Mouse (Mus musculus) cerebellum, postnatal 25 days (tissue): ENCODE results near the gene Rtp4.
A peak's percentile ranks its signal among the peaks of the same experiment; 100 is the strongest.

Experiments used
- DNase-seq, 2 experiments: peaks; one replicate each; pipeline ENCODE4 v3.0.0; 2021; ENCODE audit warnings: mixed read lengths in 2 of 2

The Rtp4 gene

DNA sequence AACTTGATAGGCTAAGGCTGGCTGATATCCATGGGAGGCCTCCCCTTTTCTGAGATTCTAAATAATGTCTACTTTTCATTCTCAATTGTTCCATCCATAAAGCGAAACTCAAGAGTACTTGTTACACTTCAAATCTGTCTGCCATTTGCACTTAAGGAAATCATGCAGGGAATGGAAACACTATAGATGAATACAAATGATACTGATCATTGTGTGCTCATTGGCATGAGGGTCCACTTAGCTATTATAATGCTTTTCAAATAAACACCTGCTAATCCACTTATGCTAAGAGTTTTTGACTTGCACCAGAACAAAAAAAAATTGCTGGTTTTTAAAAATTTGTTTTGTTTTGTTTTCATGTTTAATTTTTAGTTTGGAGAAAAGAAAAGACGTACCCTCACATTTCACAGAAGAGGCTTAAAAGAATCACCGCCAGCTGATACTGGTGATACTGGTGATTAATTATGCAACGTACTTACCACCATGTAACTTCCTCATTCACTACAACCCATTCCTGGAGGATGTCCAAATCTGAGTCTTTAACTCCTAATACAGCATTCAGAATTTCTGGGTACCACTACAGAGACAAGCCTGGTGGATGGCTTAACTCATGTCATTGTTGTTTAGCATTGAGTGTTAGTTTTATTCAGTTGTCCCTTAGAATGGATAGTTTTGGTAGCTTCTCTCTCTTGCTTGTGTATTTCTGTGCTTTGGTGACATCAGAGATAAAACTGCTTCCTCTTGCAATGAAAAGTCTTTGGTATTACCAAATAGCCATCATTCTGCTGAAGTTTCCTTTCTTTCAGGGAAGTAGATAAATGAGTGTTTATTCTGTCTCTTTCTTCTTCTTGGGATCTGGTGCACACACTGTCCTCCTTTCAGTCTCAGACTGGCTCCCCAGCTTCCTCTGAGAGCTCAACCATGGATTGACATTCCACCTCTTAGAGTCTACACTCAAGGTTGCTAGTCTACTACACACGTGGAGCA is 71.3 kb downstream of the Rtp4 start:
- DNase-seq, result no peak

DNA sequence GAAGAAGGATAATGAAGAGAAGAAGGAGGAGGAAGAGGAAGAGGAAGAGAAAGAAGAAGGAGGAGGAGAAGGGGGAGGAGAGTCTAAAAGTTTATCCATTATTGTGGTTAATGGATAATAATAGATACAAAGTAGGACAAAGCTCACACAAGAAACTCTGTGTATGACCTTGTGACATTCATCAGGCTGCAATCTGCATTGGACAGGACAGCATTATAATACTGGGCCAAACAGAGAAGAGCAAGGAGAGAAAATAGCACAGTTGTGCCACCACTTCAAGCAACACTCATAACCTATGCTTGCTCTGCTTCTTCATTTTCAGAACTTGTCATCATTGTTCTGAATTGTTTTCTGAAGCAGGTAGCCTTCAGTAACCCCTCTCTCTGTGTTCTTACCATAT is 72.4 kb downstream of the Rtp4 start:
- DNase-seq, result no peak

- no peak for DNase-seq
Measured at GRCm38 (mm10) chr16:23596696-23597095, 76.6 kb downstream of the Rtp4 start.

- DNase-seq, result no peak
Measured at GRCm38 (mm10) chr16:23597968-23598367, 77.9 kb downstream of the Rtp4 start.

DNA sequence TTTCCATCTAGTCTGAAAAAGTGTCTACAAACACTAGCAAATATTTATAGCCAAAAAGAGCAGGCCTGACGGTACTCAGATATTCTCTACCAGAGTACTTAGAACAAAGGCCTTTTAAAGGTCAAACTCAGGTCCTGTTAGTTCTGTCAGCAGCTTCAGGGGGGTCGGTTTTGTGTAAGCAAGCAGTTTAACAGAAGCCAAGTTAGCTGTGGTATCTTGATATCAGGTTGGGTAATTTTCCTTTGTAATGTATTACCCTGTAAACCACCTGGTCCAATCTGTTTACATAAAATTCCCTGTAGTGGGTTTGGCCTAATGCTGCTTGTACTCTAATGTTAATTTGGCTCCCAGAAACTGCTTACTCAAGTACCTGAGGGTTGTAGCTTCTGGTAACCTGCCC is 86.1 kb downstream of the Rtp4 start:
- DNase-seq, result no peak

GRCm38 (mm10) chr16:23606651-23607050 is 86.6 kb downstream of the Rtp4 start:
- no peak for DNase-seq

GRCm38 (mm10) chr16:23607911-23608410 is 87.9 kb downstream of the Rtp4 start:
- peak in 1 of 2 experiments; percentile 40 for DNase-seq

DNA sequence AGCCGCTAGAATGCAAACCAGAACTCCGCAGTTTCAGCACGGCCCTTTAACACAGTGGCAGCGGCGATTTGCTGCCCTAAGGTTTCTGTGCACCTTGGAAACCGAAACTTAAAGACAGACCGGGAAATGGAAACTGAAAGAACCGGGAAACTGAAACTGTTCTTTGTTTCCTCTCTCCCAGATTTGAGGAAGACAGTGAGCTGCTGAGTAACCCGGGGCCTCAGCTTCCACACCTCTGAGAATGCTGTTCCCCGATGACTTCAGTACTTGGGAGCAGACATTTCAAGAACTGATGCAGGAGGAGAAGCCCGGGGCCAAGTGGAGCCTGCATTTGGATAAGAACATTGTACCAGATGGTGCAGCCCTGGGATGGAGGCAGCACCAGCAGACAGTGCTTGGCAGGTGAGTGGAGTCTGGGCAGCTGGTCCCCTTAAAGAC is 89.7 kb downstream of the Rtp4 start:
- DNase-seq, result peak; percentile 57 to 68

DNA sequence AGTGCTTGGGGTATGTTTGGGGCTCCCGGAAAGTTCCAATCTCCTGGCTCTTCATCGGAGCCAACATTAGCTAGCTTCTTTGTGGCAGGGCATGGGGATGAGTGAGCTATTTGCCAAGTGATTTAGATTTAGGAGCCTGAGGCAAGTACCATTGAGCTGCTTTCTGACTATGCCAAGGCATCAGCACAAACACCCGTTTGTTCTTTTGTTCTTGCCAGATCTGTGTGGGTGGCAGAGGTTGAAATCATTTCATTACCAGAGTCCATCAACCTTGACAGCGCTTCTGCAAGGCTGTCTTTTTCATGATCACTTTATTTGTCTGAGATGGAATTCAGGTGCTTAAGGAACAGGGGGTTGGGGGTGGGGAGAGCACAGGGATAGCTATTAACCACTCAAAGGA is 104.1 kb downstream of the Rtp4 start:
- DNase-seq, result no peak

- DNase-seq, result no peak
Measured at GRCm38 (mm10) chr16:23631531-23631930, 111.4 kb downstream of the Rtp4 start.

GRCm38 (mm10) chr16:23632681-23633080 is 112.6 kb downstream of the Rtp4 start:
- DNase-seq, result no peak

DNA sequence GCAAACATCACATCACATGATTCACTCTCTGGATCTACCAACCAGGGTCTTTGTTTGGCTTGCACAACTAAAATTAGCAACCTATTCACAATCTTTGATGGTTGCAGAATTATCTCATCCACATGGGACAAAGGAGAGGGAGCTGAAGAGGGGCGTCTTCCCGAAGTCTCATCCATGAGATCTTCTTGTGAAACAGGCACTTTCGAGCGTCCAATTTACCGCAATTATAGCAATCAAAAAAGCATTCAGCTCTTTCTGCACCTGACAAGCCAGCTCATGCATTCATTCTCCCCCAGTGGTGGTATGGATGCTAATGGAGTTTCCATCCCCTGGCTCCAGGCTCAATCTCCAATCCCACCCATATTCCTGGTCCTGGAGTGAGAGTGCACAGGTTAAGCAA is 132.9 kb downstream of the Rtp4 start:
- no peak for DNase-seq

DNA sequence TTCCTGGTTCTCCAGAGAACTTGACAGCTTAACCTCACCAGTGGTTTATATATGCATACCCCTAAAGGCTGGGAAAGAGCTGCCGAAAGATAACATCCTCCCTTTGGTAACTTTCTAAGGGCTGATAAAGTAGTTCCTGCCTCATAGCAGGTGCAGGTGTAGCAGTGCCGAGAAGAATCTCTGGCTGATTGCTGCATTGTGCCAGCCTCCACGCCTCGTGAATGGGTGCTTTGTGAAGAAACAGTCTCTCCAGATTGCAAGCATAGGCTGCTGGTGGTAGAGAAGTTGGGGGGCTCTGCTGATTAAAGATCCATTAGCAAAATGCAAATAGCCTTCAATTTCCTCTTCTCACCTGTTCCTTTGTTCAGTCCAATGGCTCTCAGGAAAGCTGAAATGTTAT is 133.4 kb downstream of the Rtp4 start:
- no peak for DNase-seq

GRCm38 (mm10) chr16:23659597-23660531 is 139.8 kb downstream of the Rtp4 start:
- DNase-seq, result no peak
